Comparison of ENCODE assay signal across 9 mouse cellular contexts in genomic region chr6:119466921-119467784, GRCm38 (mm10). TPM values are rescaled to one million over a fixed set of nuclear protein-coding genes. Genes with fewer than 3 reads are reported as not detected.
DNase-seq lines count a peak whose midpoint lies in the region; ATAC-seq and TF ChIP-seq lines count a peak whose summit lies in the region.
"Had no signal": no experiment of that assay in that cellular context is flagged by ENCODE, and none has a peak within 500 bp of the region (broad histone marks: within the 10 kb centered on the region; RNA-seq: fewer than 3 reads in every experiment).

No protein-coding gene starts in this region.

- TF ChIP-seq CTCF in left cerebral cortex, adult 2 months (IDR thresholded peaks at IDR 0.05), result no peak

- H3K36me3 ChIP-seq in heart, embryonic 11.5 days (ENCODE audit: control insufficient read depth, insufficient read depth, low read length), result no peaks in the 10 kb centered on the region

- no peak overlapping the region for H3K4me2 ChIP-seq in heart, embryonic 11.5 days

- no peak for DNase-seq in cerebellum, postnatal 4 days (ENCODE audit: low spot score in 2 of 2)
- peak; percentile 70 for DNase-seq in adrenal gland, postnatal 10 days
- DNase-seq in kidney, postnatal 10 days, result peak; percentile 48
- DNase-seq in right cerebral cortex, adult 18-20 months, result no peak
- DNase-seq in layer of hippocampus, adult 18-20 months (ENCODE audit: low spot score in 2 of 2), result no peak
- DNase-seq in left cerebral cortex, adult 2 months (ENCODE audit: extremely low spot score in 1 of 2, low spot score in 2 of 2), result no peak

- H3K27ac ChIP-seq in heart, embryonic 11.5 days (ENCODE audit: low read depth, low read length), result peak overlapping the region; percentile 74
- no peak overlapping the region for H3K27ac ChIP-seq in left cerebral cortex, adult 2 months

- peaks cover 6% of the 10 kb centered on the region for H3K4me1 ChIP-seq in heart, embryonic 11.5 days (ENCODE audit: control insufficient read depth, insufficient read depth, low read length)

- H3K4me3 ChIP-seq in heart, embryonic 11.5 days (ENCODE audit: low read depth, low read length), result no peak overlapping the region
- no peak overlapping the region for H3K4me3 ChIP-seq in left cerebral cortex, adult 2 months
- H3K4me3 ChIP-seq: erythroblast, embryonic 14.5 days had no signal

- 38% methylated on average over 10 of the region's 10 CpGs for WGBS in heart, embryonic 11.5 days (ENCODE audit: insufficient replicate concordance)

- H3K9me3 ChIP-seq in heart, embryonic 11.5 days (replicated peaks; ENCODE audit: control insufficient read depth, low read length), result no peaks in the 10 kb centered on the region

- intact Hi-C loops in left cerebral cortex, adult 2 months (cut with DNase I), result no loop called here

- peak; percentile 72; the same call in 1 of the 2 replicates for ATAC-seq in cerebellum, adult (ENCODE audit: insufficient number of reproducible peaks, low FRiP score, low TSS enrichment)
- ATAC-seq in heart, embryonic 11.5 days (replicated peaks; ENCODE audit: insufficient number of reproducible peaks, low FRiP score, low TSS enrichment), result no peak

- H3K27me3 ChIP-seq in heart, embryonic 11.5 days (ENCODE audit: control insufficient read depth, insufficient read depth, low read length), result no peaks in the 10 kb centered on the region

- peak overlapping the region; percentile 58 for H3K9ac ChIP-seq in heart, embryonic 11.5 days (ENCODE audit: low read depth, low read length)

RNA-seq across cellular contexts. Expression of gene Fbxl14, which starts 12.3 kb away (rescaled TPM):
- 10 to 100 TPM; 26.8 to 30.0 TPM for total RNA-seq in adrenal gland, postnatal 10 days (2021)
- 4.9 and 5.2 TPM in 2 replicates for polyA plus RNA-seq in heart, embryonic 11.5 days (2014; fragmentation: Nextera tagmentation; extraction: Ambion mirVana)
- total RNA-seq in layer of hippocampus, adult 18-20 months (2021), result 10 to 100 TPM; 38.6 to 40.1 TPM
- total RNA-seq in left cerebral cortex, adult 2 months (2021), result 10 to 100 TPM; 35.9 to 40.4 TPM

RNA-seq across cellular contexts. Expression of gene Adipor2, which starts 49.6 kb away (rescaled TPM):
- 100 to 1,000 TPM; 204 to 214 TPM for total RNA-seq in adrenal gland, postnatal 10 days (2021)
- polyA plus RNA-seq in heart, embryonic 11.5 days (2014; fragmentation: Nextera tagmentation; extraction: Ambion mirVana), result 11.5 and 22.6 TPM in 2 replicates
- 10 to 100 TPM; 47.1 to 50.6 TPM for total RNA-seq in layer of hippocampus, adult 18-20 months (2021)
- total RNA-seq in left cerebral cortex, adult 2 months (2021), result 10 to 100 TPM; 39.9 to 40.9 TPM

Comparison
In these comparisons a context has a peak if more than half of its experiments do, and no peak if none do; other contexts are left out.
1. DNase-seq: peak in adrenal gland, postnatal 10 days (single experiment) and kidney, postnatal 10 days (single experiment); none in cerebellum, postnatal 4 days (0 of 2), right cerebral cortex, adult 18-20 months (single experiment), layer of hippocampus, adult 18-20 months (0 of 2) and left cerebral cortex, adult 2 months (0 of 2).